Mouse (Mus musculus): Measurements from ENCODE around the gene Zfp27. TPM values are rescaled to one million over a fixed set of nuclear protein-coding genes. Genes with fewer than 3 reads are reported as not detected.

The Zfp27 gene
- polyA plus RNA-seq (2012; rRNA removed) = 1.3 TPM in 2 replicates

GRCm38 (mm10) chr7:29905966-29906681, at the start of gene Zfp27:
Gene Zfp27 (minus strand): TSS chr7:29906572.

GRCm38 (mm10) chr7:29953513-29954401, 47.4 kb upstream of the Zfp27 start, which contains the start of gene Zfp74:
Gene Zfp74 (minus strand): TSS chr7:29954089.

GRCm38 (mm10) chr7:29908130-29908950, 2.0 kb upstream of the Zfp27 start, which contains the start of gene Zfp383:
Gene Zfp383 (plus strand): TSS chr7:29908223.

GRCm38 (mm10) chr7:29859532-29860517, 46.5 kb downstream of the Zfp27 start, which contains the start of gene Zfp420:
Gene Zfp420 (plus strand): TSS chr7:29859979.

GRCm38 (mm10) chr7:29853219-29853842, 53.0 kb downstream of the Zfp27 start, which contains the start of gene Zfp940:
Gene Zfp940 (minus strand): TSS chr7:29853669.

Other genes with a start within 250 kb of the Zfp27 start
- 0.01 TPM in 1 of 2 replicates, not detected in the other for gene Catsperg2, start 179.5 kb downstream of the Zfp27 start, polyA plus RNA-seq (2012; rRNA removed)
- gene Zfp84, start 138.0 kb downstream of the Zfp27 start, polyA plus RNA-seq (2012; rRNA removed) = 2.8 and 3.3 TPM in 2 replicates
- 0.37 and 0.49 TPM in 2 replicates for gene Zfp30, start 122.6 kb downstream of the Zfp27 start, polyA plus RNA-seq (2012; rRNA removed)
- 2.1 TPM in 2 replicates for gene Zfp790, start 90.5 kb downstream of the Zfp27 start, polyA plus RNA-seq (2012; rRNA removed)
- 0.41 and 0.53 TPM in 2 replicates for gene Zfp940, start 52.9 kb downstream of the Zfp27 start, polyA plus RNA-seq (2012; rRNA removed)
- gene Zfp420, start 46.6 kb downstream of the Zfp27 start, polyA plus RNA-seq (2012; rRNA removed) = 0.83 and 0.98 TPM in 2 replicates
- gene Zfp383, start 1.7 kb upstream of the Zfp27 start, polyA plus RNA-seq (2012; rRNA removed) = 0.77 and 0.84 TPM in 2 replicates
- gene Zfp74, start 47.5 kb upstream of the Zfp27 start, polyA plus RNA-seq (2012; rRNA removed) = 1.4 and 1.6 TPM in 2 replicates
- gene Zfp568, start 77.4 kb upstream of the Zfp27 start, polyA plus RNA-seq (2012; rRNA removed) = 5.8 and 6.6 TPM in 2 replicates
- 0.31 and 0.33 TPM in 2 replicates for gene Zfp14, start 144.8 kb upstream of the Zfp27 start, polyA plus RNA-seq (2012; rRNA removed)
- 0.60 and 0.68 TPM in 2 replicates for gene Zfp82, start 166.3 kb upstream of the Zfp27 start, polyA plus RNA-seq (2012; rRNA removed)
- 0.02 TPM in 2 replicates for gene Gm26920, start 183.8 kb upstream of the Zfp27 start, polyA plus RNA-seq (2012; rRNA removed)
- gene Zfp566, start 184.0 kb upstream of the Zfp27 start, polyA plus RNA-seq (2012; rRNA removed) = 1.1 and 1.2 TPM in 2 replicates
- gene Zfp260, start 188.2 kb upstream of the Zfp27 start, polyA plus RNA-seq (2012; rRNA removed) = 5.0 and 5.6 TPM in 2 replicates
- 0.57 and 0.73 TPM in 2 replicates for gene Zfp382, start 215.4 kb upstream of the Zfp27 start, polyA plus RNA-seq (2012; rRNA removed)

All from liver, embryonic 14 days (tissue).